Mouse (Mus musculus) mesoderm, embryonic 11.5 days (tissue): ENCODE measurements around the gene Cic.
A peak's percentile ranks its signal among the peaks of the same experiment; 100 is the strongest.

Experiments
- DNase-seq: peaks from one replicate; pipeline ENCODE4 v3.0.0-alpha.2; 2012; ENCODE audit warnings: low read depth, low spot score

Gene Cic

GRCm38 (mm10) chr7:25267301-25267750 lies at the start of gene Cic:
TSS of gene Cic (plus strand) at chr7:25267704.
- DNase-seq, result peak; percentile 99

GRCm38 (mm10) chr7:25218705-25219415 lies 48.6 kb upstream of the Cic start:
- peak; percentile 81 for DNase-seq

- DNase-seq, result peak; percentile 29
These were observed 48.1 kb upstream of the Cic start for GRCm38 (mm10) chr7:25219416-25219750.

DNA sequence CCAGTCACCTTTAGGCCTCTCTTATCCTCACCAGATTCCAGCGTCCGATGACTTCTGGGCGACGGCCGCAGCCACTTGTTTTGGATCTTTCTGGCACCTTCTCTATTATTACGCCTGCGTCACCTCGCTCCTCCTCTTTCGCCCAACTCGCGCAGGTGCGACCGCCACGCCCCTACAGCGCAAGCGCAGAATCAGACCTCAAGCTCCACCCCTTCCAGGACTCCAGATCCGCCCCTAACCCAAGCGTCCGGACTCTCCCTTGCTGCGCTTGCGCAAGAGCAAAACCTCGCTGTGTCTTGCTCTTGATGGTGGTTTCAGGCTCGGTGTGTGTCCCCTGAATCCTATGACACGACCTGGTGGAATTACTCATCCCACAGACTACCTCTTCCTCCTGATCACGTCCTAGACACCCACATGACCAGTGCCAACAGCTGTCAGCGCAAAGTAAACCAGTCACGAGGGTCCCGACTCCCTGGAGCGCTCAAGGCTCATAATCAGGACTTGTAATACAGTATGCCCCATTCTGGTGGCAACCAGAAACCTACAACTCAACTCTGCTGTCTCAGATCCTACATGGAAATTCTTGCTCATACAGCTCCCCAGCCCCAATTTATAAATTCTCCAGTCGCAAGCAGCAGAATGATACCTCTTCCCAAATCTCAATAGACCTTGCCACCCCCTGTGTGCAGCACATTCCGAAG lies 47.6 kb upstream of the Cic start:
- peak; percentile 97 for DNase-seq

DNA sequence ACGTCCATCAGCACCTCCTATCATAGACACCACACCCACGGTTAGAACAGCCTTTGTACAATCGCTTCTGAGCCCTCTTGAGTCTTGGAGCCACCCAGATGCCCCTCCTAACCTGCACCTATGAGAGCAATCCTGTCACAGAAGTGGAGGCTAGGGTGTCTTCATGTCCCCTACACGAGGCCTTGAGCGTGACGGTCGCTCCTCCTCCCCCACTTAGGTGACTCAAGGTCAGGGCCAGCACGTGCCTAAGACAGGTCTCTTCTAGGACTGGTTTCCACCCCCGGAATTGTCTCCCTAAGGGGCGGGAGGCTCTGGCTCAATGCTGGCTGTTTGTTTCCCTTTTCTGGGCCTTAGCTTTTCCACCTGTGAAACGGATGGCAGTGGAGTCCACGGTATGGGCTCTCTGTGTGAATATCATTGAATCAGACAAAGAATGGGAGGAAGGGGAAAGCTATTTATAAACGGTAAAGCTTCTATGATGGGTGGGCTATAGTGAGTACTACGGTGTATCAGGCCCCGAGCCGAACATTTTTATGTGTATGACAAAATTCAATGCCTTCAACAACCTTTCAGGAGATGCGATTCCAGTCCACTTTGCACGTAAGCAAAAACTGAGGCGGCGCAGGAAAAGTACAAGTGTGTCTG lies 46.9 kb upstream of the Cic start, which contains the start of gene Dedd2:
TSS of gene Dedd2 (minus strand) at position 159 of the 645 bp plus-strand sequence.
- no peak for DNase-seq

GRCm38 (mm10) chr7:25221102-25221883 lies 46.2 kb upstream of the Cic start, which contains the start of gene Zfp526:
TSS of gene Zfp526 (plus strand) at chr7:25221425.
- DNase-seq, result peak; percentile 98

DNA sequence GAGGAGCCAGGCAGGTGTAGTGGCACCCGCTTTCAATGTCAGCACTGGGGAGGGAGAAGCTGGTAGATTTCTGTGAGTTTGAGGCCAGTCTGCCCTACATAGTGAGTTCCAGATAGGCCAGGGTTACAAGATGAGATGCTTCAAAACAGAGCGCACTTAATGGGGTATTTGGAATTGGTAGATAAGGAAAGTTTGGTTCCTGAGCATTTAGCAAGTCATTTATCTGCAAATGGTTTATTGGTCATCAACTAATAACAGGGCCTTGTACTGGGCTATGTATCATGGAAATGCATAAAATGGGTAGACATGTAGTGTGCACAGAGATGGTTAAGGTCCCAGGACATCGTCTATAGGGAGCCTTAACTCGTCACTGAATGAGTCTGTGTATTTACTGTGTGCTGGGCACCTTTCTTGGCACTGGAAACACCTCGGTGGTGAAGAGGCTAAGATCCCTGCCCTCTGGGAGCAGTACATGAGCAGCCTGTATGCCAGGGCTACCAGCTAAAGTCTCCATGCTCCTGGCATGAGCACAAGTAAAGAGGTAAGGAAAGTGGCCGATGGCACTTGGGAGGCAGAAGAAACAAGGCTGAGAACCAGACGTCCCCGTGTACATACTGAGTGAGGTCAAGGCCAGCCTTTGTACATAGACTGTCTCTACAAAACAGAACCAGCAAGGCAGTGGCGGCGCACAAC lies 45.1 kb upstream of the Cic start:
- no peak for DNase-seq

DNA sequence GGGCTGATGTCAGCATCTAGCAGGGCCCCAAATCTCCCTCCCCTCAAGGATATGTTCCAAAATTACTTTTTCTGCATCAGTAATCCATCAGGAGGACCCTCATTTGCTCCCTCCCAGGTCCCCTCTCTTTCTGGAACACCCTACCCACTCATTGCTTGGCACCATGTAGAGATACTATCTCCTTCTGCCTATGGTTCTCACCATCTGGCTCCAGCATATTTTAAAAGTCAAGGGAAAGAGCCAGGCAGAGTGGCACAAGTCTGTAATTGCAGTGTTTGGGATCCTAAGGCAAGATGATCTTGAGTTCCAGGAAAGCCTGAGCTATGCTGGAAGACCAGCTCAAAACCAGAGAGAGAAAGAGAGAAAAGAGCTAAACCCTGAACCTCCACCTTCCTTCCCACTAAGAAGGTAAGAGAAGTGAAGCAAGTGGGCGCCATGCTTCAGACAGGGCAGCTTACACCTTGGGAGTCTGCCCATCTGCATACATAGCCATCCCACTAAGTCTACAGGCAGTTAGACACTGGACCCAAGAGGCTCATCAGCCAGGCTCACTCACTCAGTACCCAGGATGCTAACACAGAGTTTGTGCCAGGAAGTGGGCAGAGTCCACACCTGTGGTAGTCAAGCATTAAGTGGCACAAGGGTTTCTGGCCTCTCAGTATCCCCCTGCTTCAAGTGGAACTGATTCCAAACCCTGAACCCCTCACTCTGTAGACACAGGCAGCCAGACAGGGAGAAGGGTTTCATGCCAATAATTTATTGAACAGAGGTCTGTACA lies 39.8 kb upstream of the Cic start:
- DNase-seq, result no peak

- DNase-seq, result no peak
These were observed 36.7 kb upstream of the Cic start for GRCm38 (mm10) chr7:25230690-25231285.

- DNase-seq, result no peak
These were observed 35.3 kb upstream of the Cic start for GRCm38 (mm10) chr7:25232101-25232648.

GRCm38 (mm10) chr7:25233061-25233460 lies 34.4 kb upstream of the Cic start:
- no peak for DNase-seq

GRCm38 (mm10) chr7:25235526-25235925 lies 32.0 kb upstream of the Cic start:
- no peak for DNase-seq

DNA sequence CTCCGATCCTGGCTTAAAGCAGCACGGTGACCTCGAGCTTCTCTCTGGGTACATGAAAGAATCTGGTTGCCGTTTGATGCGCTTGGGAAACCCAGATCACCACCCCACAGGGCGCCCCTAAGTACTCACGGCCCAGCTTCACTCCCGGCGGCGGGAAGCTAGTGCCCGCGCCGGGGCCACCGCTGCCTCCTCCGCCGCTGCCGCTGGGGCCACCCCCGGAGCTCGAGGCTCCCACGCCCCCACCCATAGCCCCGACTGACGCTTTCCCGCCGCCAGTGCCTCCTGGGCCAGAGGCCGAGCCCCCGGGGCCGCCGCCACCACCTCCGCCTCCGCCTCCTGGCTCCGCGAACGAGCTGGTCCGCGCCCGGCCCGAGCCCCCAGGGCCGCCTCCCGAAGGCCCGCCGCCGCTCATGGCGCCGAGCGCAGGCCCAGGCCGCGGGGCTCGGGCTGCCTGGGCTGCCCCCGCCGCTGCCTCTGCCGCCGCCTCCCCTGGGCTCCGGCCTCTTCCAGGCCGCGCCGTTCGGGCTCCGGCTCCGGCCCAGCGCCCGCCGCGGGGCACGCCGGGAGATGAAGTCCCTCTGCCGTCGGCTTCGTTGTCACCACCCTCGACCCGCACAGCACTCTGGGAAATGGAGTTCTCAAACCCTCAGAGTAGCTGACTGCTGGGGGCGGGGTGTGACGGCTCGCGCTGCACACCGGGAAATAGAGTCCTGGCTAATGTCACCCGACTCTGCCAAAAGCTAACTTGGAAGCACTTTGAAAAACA lies 30.1 kb upstream of the Cic start, which contains the start of gene Gsk3a:
TSS of gene Gsk3a (minus strand) at position 603 of the 766 bp plus-strand sequence.
- DNase-seq, result peak; percentile 96

- peak; percentile 95 for DNase-seq
These were observed 29.3 kb upstream of the Cic start for GRCm38 (mm10) chr7:25238015-25238706.

DNA sequence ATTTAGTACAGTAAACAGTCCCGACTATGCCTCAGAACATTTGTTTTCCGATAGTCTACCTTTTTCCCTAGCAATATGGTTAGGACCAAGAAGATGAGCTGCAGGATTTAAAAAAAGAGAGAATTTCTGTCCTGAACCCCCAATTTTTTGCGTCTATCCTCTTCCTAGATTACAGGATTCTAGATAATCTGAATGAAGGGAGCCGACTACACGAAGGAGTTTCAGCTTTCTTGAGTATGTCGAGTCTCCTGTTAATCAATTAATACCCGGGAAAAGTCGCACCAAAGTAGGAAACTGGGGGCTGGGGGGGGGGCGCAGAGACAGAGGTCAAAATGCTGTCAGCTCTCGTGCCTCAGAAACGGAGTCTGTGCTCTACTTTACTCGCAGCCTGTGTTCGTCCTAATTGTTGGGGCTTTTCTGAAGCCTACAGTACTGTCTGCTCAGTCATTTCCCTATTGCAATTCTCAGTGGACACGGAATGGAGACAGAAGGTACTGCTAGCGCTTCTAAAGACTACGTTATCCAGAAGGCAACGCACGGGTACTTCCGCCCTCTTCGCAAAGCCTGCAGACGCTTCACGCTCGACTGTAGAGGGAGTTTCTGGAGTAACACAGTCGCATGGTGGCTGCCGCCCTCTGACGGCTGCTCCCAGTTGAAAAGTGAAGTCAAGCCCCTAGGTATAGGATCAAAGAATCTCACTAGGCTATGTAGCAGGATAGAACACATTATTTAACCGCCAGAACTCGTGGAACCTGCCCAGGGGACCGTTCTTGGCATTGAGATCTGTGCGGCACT lies 28.5 kb upstream of the Cic start:
- peak; percentile 91 for DNase-seq

- no peak for DNase-seq
These were observed 26.9 kb upstream of the Cic start for GRCm38 (mm10) chr7:25240631-25241030.

- DNase-seq, result peak; percentile 44
These were observed 26.4 kb upstream of the Cic start for GRCm38 (mm10) chr7:25241062-25241461.
